Mouse (Mus musculus): ENCODE results near the gene Fbxw9.

GRCm38 (mm10) chr8:85057367-85057766 lies 2.5 kb upstream of the Fbxw9 start:
- TF ChIP-seq GATA1 (IDR thresholded peaks at IDR 0.05; ENCODE audit: borderline replicate concordance, low read length) (no peak), CTCF (IDR thresholded peaks at IDR 0.05; ENCODE audit: low read depth, low read length) (no peak), TAL1 (conservative IDR thresholded peaks at IDR 0.05; ENCODE audit: low read depth, low read length) (no peak), POLR2AphosphoS5 (IDR thresholded peaks at IDR 0.05; ENCODE audit: insufficient replicate concordance, low read depth, low read length) (no peak)

Data from G1E (cell line).